Mouse (Mus musculus): ENCODE results near the gene Apbb2. TPM values are rescaled to one million over a fixed set of nuclear protein-coding genes. Genes with fewer than 3 reads are reported as not detected.
A peak's percentile ranks its signal among the peaks of the same experiment; 100 is the strongest.

Gene Apbb2
- polyA plus RNA-seq, 1 experiment from 2014 or later, result 39.3 TPM

- ATAC-seq (replicated peaks; ENCODE audit: low FRiP score, low TSS enrichment, low read depth) (no peak), DNase-seq (ENCODE audit: low spot score) (no peak)
- no peaks in the 10 kb centered on the region for H3K27me3 ChIP-seq (replicated peaks; ENCODE audit: control insufficient read depth, insufficient read depth, low read length)
- H3K36me3 ChIP-seq (ENCODE audit: control insufficient read depth, insufficient read depth, low read length), result no peaks in the 10 kb centered on the region
- WGBS, result 65% methylated on average over 9 of the region's 9 CpGs
- H3K27ac ChIP-seq (ENCODE audit: low read depth), result no peak overlapping the region
- H3K4me2 ChIP-seq (ENCODE audit: low read length), result no peak overlapping the region
- H3K9ac ChIP-seq (ENCODE audit: low read length), result no peak overlapping the region
- no peak overlapping the region for H3K4me3 ChIP-seq (ENCODE audit: low read depth, low read length)
- H3K9me3 ChIP-seq (ENCODE audit: control insufficient read depth, low read length), result peaks cover 15% of the 10 kb centered on the region
- H3K4me1 ChIP-seq (replicated peaks; ENCODE audit: control insufficient read depth, insufficient read depth, low read length), result peaks cover 18% of the 10 kb centered on the region
Observed at GRCm38 (mm10) chr5:66552246-66552645, 66.3 kb downstream of the Apbb2 start.

- Histone ChIP-seq H3K4me1 (replicated peaks; ENCODE audit: control insufficient read depth, insufficient read depth, low read length) (peaks cover 21% of the 10 kb centered on the region), H3K27ac (ENCODE audit: low read depth) (no peak overlapping the region), H3K4me2 (ENCODE audit: low read length) (no peak overlapping the region), H3K4me3 (ENCODE audit: low read depth, low read length) (no peak overlapping the region), H3K27me3 (replicated peaks; ENCODE audit: control insufficient read depth, insufficient read depth, low read length) (no peaks in the 10 kb centered on the region), H3K9me3 (ENCODE audit: control insufficient read depth, low read length) (peaks cover 10% of the 10 kb centered on the region), H3K36me3 (ENCODE audit: control insufficient read depth, insufficient read depth, low read length) (no peaks in the 10 kb centered on the region), H3K9ac (ENCODE audit: low read length) (no peak overlapping the region)
- DNase-seq (ENCODE audit: low spot score) (no peak), ATAC-seq (replicated peaks; ENCODE audit: low FRiP score, low TSS enrichment, low read depth) (no peak)
- 91% methylated on average over 5 of the region's 5 CpGs for WGBS
Observed at GRCm38 (mm10) chr5:66550292-66550691, 68.3 kb downstream of the Apbb2 start.

- Histone ChIP-seq H3K9ac (ENCODE audit: low read length) (no peak overlapping the region), H3K27me3 (replicated peaks; ENCODE audit: control insufficient read depth, insufficient read depth, low read length) (no peaks in the 10 kb centered on the region), H3K9me3 (ENCODE audit: control insufficient read depth, low read length) (peaks cover 9% of the 10 kb centered on the region), H3K4me2 (ENCODE audit: low read length) (no peak overlapping the region), H3K27ac (ENCODE audit: low read depth) (no peak overlapping the region), H3K4me1 (replicated peaks; ENCODE audit: control insufficient read depth, insufficient read depth, low read length) (peaks cover 21% of the 10 kb centered on the region), H3K36me3 (ENCODE audit: control insufficient read depth, insufficient read depth, low read length) (no peaks in the 10 kb centered on the region), H3K4me3 (ENCODE audit: low read depth, low read length) (no peak overlapping the region)
- ATAC-seq (replicated peaks; ENCODE audit: low FRiP score, low TSS enrichment, low read depth), result no peak
- no peak for DNase-seq (ENCODE audit: low spot score)
- 59% methylated on average over 1 of the region's 1 CpGs for whole genome bisulfite sequencing
Observed at GRCm38 (mm10) chr5:66549691-66550090, 68.9 kb downstream of the Apbb2 start.

- Histone ChIP-seq H3K4me1 (replicated peaks; ENCODE audit: control insufficient read depth, insufficient read depth, low read length) (peaks cover 6% of the 10 kb centered on the region; the same call in 1 of the 2 replicates), H3K4me3 (ENCODE audit: low read depth, low read length) (no peak overlapping the region), H3K9me3 (ENCODE audit: control insufficient read depth, low read length) (peaks cover 9% of the 10 kb centered on the region), H3K27ac (ENCODE audit: low read depth) (no peak overlapping the region), H3K9ac (ENCODE audit: low read length) (no peak overlapping the region), H3K27me3 (replicated peaks; ENCODE audit: control insufficient read depth, insufficient read depth, low read length) (no peaks in the 10 kb centered on the region), H3K4me2 (ENCODE audit: low read length) (no peak overlapping the region), H3K36me3 (ENCODE audit: control insufficient read depth, insufficient read depth, low read length) (no peaks in the 10 kb centered on the region)
- WGBS, result 52% methylated on average over 12 of the region's 12 CpGs
- ATAC-seq (replicated peaks; ENCODE audit: low FRiP score, low TSS enrichment, low read depth) (0 out of 2 replicates have a peak, but pooled peaks have one; percentile 3), DNase-seq (ENCODE audit: low spot score) (peak; percentile 65)
Observed at GRCm38 (mm10) chr5:66546969-66547511, 71.5 kb downstream of the Apbb2 start.

DNA sequence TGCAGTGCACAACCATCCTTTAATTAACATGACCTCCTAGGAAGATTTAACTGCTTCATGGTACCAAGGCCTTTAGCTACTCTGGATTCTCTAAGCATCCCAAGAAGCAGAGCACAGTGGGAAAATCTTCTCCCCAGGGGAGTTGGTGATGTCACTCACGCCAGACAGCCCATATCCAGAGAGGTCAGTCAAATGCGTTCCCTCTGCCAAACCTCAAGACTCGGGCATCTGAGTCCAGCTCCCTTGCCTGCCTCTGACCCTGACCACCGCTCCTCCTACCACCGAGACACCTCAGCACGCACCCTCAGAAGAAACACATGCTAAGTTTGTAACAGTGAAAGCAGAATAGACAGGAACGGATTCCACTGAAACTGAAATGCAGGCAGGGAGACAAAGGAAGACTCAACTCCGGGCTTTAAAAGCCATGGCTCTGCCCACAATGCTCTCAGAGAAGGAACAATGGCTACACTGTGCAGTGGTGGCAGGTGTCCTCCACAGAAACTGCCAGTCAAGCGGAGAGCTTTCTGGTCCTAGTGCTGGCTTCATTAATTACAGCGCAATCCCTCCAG, 72.9 kb downstream of the Apbb2 start:
- 75% methylated on average over 10 of the region's 10 CpGs for WGBS
- H3K4me1 ChIP-seq (replicated peaks; ENCODE audit: control insufficient read depth, insufficient read depth, low read length), result peaks cover 6% of the 10 kb centered on the region; the same call in 1 of the 2 replicates
- DNase-seq (ENCODE audit: low spot score) (no peak), ATAC-seq (replicated peaks; ENCODE audit: low FRiP score, low TSS enrichment, low read depth) (no peak)
- H3K4me2 ChIP-seq (ENCODE audit: low read length), result no peak overlapping the region
- H3K36me3 ChIP-seq (ENCODE audit: control insufficient read depth, insufficient read depth, low read length), result no peaks in the 10 kb centered on the region
- peaks cover 9% of the 10 kb centered on the region for H3K9me3 ChIP-seq (ENCODE audit: control insufficient read depth, low read length)
- no peak overlapping the region for H3K4me3 ChIP-seq (ENCODE audit: low read depth, low read length)
- no peak overlapping the region for H3K9ac ChIP-seq (ENCODE audit: low read length)
- H3K27me3 ChIP-seq (replicated peaks; ENCODE audit: control insufficient read depth, insufficient read depth, low read length), result no peaks in the 10 kb centered on the region
- peak overlapping the region; percentile 11; the same call in 1 of the 2 replicates for H3K27ac ChIP-seq (ENCODE audit: low read depth)

DNA sequence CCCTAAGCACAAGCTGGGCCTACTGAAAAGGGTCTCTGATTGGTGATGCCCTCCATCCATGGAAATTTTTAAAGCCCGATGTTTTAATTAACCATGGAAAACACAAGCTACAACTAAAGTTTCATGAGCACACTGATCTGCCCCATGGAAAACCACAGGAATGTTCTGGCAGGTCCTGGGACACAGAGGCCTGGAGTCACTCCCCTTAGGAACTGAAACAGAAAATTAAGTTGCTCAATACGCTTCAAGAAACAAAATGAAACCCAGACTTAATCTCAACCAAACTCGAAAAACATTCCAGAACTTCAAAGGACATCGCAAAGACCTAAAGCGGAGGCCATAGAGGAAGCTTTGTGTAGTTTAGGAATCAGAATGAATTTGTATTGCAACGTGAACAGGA, 74.8 kb downstream of the Apbb2 start:
- WGBS, result 85% methylated on average over 6 of the region's 6 CpGs
- H3K27ac ChIP-seq (ENCODE audit: low read depth), result no peak overlapping the region

DNA sequence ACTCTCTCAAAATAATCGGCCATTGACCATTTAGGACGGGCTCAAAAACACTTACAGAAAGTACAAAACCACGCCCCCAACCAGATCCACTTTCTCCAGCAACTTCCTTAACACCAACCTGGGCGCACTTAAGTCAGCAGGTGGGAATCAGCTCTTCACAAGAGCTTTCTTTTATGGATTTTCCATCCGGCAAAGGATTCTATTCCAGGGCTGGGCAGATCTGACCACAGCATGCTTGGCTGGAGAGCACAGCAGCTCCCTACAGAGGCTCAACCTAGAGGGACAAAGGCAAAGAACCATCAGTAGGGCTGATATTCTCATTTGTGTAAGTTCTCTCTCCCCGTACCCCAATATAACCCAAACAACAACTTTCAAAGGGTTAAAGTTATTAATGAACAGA, 75.2 kb downstream of the Apbb2 start:
- H3K27ac ChIP-seq (ENCODE audit: low read depth), result no peak overlapping the region
- peaks cover 6% of the 10 kb centered on the region; the same call in 1 of the 2 replicates for H3K4me1 ChIP-seq (replicated peaks; ENCODE audit: control insufficient read depth, insufficient read depth, low read length)
- ATAC-seq (replicated peaks; ENCODE audit: low FRiP score, low TSS enrichment, low read depth), result no peak
- no peaks in the 10 kb centered on the region for H3K27me3 ChIP-seq (replicated peaks; ENCODE audit: control insufficient read depth, insufficient read depth, low read length)
- no peak overlapping the region for H3K9ac ChIP-seq (ENCODE audit: low read length)
- no peak overlapping the region for H3K4me2 ChIP-seq (ENCODE audit: low read length)
- H3K9me3 ChIP-seq (ENCODE audit: control insufficient read depth, low read length), result peaks cover 4% of the 10 kb centered on the region
- WGBS, result 91% methylated on average over 6 of the region's 6 CpGs
- no peaks in the 10 kb centered on the region for H3K36me3 ChIP-seq (ENCODE audit: control insufficient read depth, insufficient read depth, low read length)
- no peak overlapping the region for H3K4me3 ChIP-seq (ENCODE audit: low read depth, low read length)
- no peak for DNase-seq (ENCODE audit: low spot score)

More for the DNA sequence above, 74.8 kb downstream of the Apbb2 start:
- Histone ChIP-seq H3K9me3 (ENCODE audit: control insufficient read depth, low read length) (peaks cover 7% of the 10 kb centered on the region), H3K36me3 (ENCODE audit: control insufficient read depth, insufficient read depth, low read length) (no peaks in the 10 kb centered on the region), H3K4me2 (ENCODE audit: low read length) (no peak overlapping the region), H3K4me1 (replicated peaks; ENCODE audit: control insufficient read depth, insufficient read depth, low read length) (peaks cover 6% of the 10 kb centered on the region; the same call in 1 of the 2 replicates), H3K4me3 (ENCODE audit: low read depth, low read length) (no peak overlapping the region), H3K27me3 (replicated peaks; ENCODE audit: control insufficient read depth, insufficient read depth, low read length) (no peaks in the 10 kb centered on the region), H3K9ac (ENCODE audit: low read length) (no peak overlapping the region)
- ATAC-seq (replicated peaks; ENCODE audit: low FRiP score, low TSS enrichment, low read depth), result no peak
- DNase-seq (ENCODE audit: low spot score), result no peak

GRCm38 (mm10) chr5:66542521-66542920, 76.1 kb downstream of the Apbb2 start:
- H3K36me3 ChIP-seq (ENCODE audit: control insufficient read depth, insufficient read depth, low read length), result no peaks in the 10 kb centered on the region

GRCm38 (mm10) chr5:66541385-66541784, 77.2 kb downstream of the Apbb2 start:
- 76% methylated on average over 4 of the region's 4 CpGs for WGBS
- Histone ChIP-seq H3K4me1 (replicated peaks; ENCODE audit: control insufficient read depth, insufficient read depth, low read length) (0 out of 2 replicates have a peak, but pooled peaks cover 4% of the 10 kb centered on the region), H3K9ac (ENCODE audit: low read length) (no peak overlapping the region), H3K4me3 (ENCODE audit: low read depth, low read length) (no peak overlapping the region), H3K27ac (ENCODE audit: low read depth) (no peak overlapping the region), H3K36me3 (ENCODE audit: control insufficient read depth, insufficient read depth, low read length) (no peaks in the 10 kb centered on the region), H3K4me2 (ENCODE audit: low read length) (no peak overlapping the region), H3K27me3 (replicated peaks; ENCODE audit: control insufficient read depth, insufficient read depth, low read length) (no peaks in the 10 kb centered on the region), H3K9me3 (ENCODE audit: control insufficient read depth, low read length) (no peaks in the 10 kb centered on the region)
- ATAC-seq (replicated peaks; ENCODE audit: low FRiP score, low TSS enrichment, low read depth), result no peak
- no peak for DNase-seq (ENCODE audit: low spot score)

More at GRCm38 (mm10) chr5:66542521-66542920, 76.1 kb downstream of the Apbb2 start:
- DNase-seq (ENCODE audit: low spot score), result no peak
- 74% methylated on average over 4 of the region's 4 CpGs for WGBS
- Histone ChIP-seq H3K4me3 (ENCODE audit: low read depth, low read length) (no peak overlapping the region), H3K4me1 (replicated peaks; ENCODE audit: control insufficient read depth, insufficient read depth, low read length) (peaks cover 10% of the 10 kb centered on the region; the same call in 1 of the 2 replicates), H3K27me3 (replicated peaks; ENCODE audit: control insufficient read depth, insufficient read depth, low read length) (no peaks in the 10 kb centered on the region), H3K9ac (ENCODE audit: low read length) (no peak overlapping the region), H3K4me2 (ENCODE audit: low read length) (no peak overlapping the region), H3K9me3 (ENCODE audit: control insufficient read depth, low read length) (no peaks in the 10 kb centered on the region), H3K27ac (ENCODE audit: low read depth) (no peak overlapping the region)
- ATAC-seq (replicated peaks; ENCODE audit: low FRiP score, low TSS enrichment, low read depth), result no peak
